Mouse (Mus musculus) liver, embryonic 16.5 days (tissue): Measurements from ENCODE around the gene Itm2c. TPM values are rescaled to one million over a fixed set of nuclear protein-coding genes. Genes with fewer than 3 reads are reported as not detected.
A peak's percentile ranks its signal among the peaks of the same experiment; 100 is the strongest.

Experiments
- ATAC-seq: fragments of 200-750 bp; cut with Nextera tagmentation; 2 replicates; pipeline ENCODE4 v1.8.0; 2017; ENCODE audit warnings: low read depth, mild to moderate bottlenecking, moderate number of reproducible peaks, moderate library complexity
- H3K27ac ChIP-seq: fragments of 300-500 bp; sonication (generic); 2 replicates; pipeline ENCODE4 v1.5.1; 2014; ENCODE audit warnings: mild to moderate bottlenecking, low read length
- H3K27me3 ChIP-seq: fragments of 300-500 bp; sonication (generic); 2 replicates; pipeline ENCODE4 v1.6.1; 2014; ENCODE audit warnings: low read depth, low read length, mixed read lengths; ENCODE audit not compliant: control insufficient read depth, insufficient read depth
- H3K36me3 ChIP-seq: fragments of 300-500 bp; sonication (generic); 2 replicates; pipeline ENCODE4 v1.6.1; 2014; ENCODE audit warnings: mild to moderate bottlenecking; ENCODE audit not compliant: control insufficient read depth, insufficient read depth
- H3K4me1 ChIP-seq: fragments of 300-500 bp; sonication (generic); 2 replicates; pipeline ENCODE4 v1.6.1; 2014; ENCODE audit warnings: low read depth, low read length, mixed read lengths; ENCODE audit not compliant: control insufficient read depth
- H3K4me2 ChIP-seq: fragments of 300-500 bp; sonication (generic); 2 replicates; pipeline ENCODE4 v1.6.1; 2014; ENCODE audit warnings: low read depth, low read length, mixed read lengths
- H3K4me3 ChIP-seq: fragments of 300-500 bp; sonication (generic); 2 replicates; pipeline ENCODE4 v1.5.1; 2014; ENCODE audit warnings: low read depth, mild to moderate bottlenecking, low read length
- H3K9ac ChIP-seq: fragments of 300-500 bp; sonication (generic); 2 replicates; pipeline ENCODE4 v1.6.1; 2014; ENCODE audit warnings: low read depth, low read length
- H3K9me3 ChIP-seq: fragments of 300-500 bp; sonication (generic); replicated peaks from 2 replicates; pipeline ENCODE4 v1.6.1; 2016; ENCODE audit warnings: low read length; ENCODE audit not compliant: control insufficient read depth
- WGBS: fragments of 180-500 bp; shearing (Covaris S2); extraction: QIAGEN DNeasy Blood & Tissue Kit; methylation state at CpG from one replicate; pipeline ENCODE4 v1.1.7; 2014; ENCODE audit not compliant: insufficient replicate concordance; 5-methylcytosine and 5-hydroxymethylcytosine counted together
- polyA plus RNA-seq: library from polyadenylated mRNA; unstranded; fragments of >200 nt; fragmentation: Nextera tagmentation; extraction: Ambion mirVana; gene quantifications from 2 replicates; pipeline ENCODE4 v1.2.1, GENCODE M21; 2015

Gene Itm2c
- polyA plus RNA-seq, 1 experiment from 2014 or later, result 54.7 TPM

DNA sequence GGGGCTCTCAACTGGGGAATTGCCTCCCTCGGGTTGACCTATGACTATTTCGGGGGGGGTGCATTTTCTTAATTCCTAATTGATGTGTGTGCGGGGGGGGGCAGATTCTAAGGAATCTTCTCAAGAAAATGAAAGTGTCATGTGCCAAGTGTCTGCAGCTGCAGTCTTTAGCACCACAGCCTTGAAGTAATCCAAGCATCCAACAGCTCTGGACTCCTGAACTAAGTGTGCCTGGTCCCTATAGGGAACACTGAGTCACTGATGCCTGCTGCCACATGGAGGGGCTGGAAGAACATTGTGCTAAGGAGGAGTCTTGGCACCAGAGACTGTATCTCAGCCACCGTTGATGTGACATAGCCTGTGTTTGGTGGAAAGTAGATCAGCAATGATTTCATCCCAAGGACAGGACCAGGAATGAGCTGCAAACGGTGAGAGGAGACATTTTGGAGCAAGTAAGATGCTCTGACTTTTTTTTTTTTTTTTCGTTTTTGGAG is 36.8 kb upstream of the Itm2c start:
- no peaks in the 10 kb centered on the region for H3K27me3 ChIP-seq
- H3K9ac ChIP-seq, result no peak overlapping the region
- H3K36me3 ChIP-seq, result no peaks in the 10 kb centered on the region
- H3K27ac ChIP-seq, result no peak overlapping the region
- no peak overlapping the region for H3K4me3 ChIP-seq
- no peaks in the 10 kb centered on the region; the same call in 1 of the 2 replicates for H3K9me3 ChIP-seq
- WGBS, result 60% methylated on average over 6 of the region's 6 CpGs
- no peaks in the 10 kb centered on the region for H3K4me1 ChIP-seq
- no peak overlapping the region for H3K4me2 ChIP-seq
- ATAC-seq, result no peak

DNA sequence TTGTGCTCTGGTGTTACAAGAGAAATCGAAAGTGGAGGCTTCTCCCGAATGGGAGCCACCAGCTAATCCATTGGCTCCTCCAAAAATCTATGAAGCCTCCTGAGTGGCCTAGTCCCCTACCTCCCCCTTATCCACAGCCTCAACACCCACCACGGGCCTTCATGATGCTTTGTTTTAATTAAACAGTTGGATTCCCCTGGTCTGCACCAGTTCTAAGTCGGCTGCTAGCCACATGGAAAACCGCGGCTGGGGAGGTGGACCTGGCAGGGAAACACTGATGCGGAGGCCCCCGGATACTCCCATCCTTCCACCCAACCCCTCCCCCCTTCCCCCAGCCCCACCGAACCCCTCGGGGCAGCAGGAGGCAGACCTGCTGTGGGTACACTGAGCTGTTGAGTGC is 29.7 kb upstream of the Itm2c start:
- WGBS, result 73% methylated on average over 10 of the region's 10 CpGs
- Histone ChIP-seq H3K4me3 (no peak overlapping the region), H3K9ac (no peak overlapping the region), H3K9me3 (peaks cover 2% of the 10 kb centered on the region; the same call in 1 of the 2 replicates), H3K27me3 (no peaks in the 10 kb centered on the region), H3K4me2 (no peak overlapping the region), H3K27ac (no peak overlapping the region), H3K36me3 (no peaks in the 10 kb centered on the region), H3K4me1 (no peaks in the 10 kb centered on the region)
- ATAC-seq, result peak; percentile 67; the same call in 1 of the 2 replicates

DNA sequence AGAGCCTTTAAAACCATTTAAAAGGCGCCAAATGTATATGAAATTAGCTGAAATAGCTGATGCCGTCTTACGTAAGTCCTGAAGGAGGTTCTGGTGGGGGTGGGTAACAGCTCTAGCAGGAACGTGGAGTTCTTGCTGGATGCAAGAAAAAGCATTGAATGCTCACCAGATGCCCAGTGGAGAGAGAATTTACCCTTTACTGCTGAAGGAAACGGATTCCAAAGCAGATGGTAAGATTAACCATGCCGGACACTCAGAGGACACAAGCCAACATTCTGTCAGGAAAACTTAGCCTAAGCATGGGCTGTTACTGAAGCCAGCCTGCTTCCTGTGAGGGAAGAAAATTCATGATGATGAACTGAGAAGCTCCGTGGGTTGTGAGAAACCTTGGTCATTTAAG is 24.1 kb upstream of the Itm2c start:
- Histone ChIP-seq H3K9me3 (no peaks in the 10 kb centered on the region; the same call in 1 of the 2 replicates), H3K27me3 (no peaks in the 10 kb centered on the region), H3K4me1 (no peaks in the 10 kb centered on the region), H3K9ac (no peak overlapping the region), H3K4me2 (no peak overlapping the region), H3K4me3 (no peak overlapping the region), H3K36me3 (no peaks in the 10 kb centered on the region), H3K27ac (no peak overlapping the region)
- ATAC-seq, result no peak
- 71% methylated on average over 7 of the region's 7 CpGs for WGBS

DNA sequence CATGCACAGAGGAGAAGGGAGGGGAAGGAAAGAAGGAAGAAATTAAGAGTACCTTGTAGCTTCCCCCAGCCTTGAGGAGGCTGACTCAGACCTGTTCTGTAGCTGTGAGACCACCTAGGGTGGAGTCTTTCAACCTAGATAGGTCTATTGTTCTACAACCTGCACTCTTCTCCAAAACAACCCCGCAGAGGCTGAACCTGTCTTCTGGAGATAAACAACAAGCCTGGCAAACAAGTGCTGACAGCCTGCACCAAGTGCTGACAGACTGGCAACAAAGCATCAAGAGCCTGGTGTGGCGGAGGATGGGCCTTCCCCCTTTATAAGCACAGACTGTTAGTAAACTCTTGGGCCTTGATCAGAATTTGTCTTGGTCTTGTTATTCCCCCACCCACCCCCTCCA is 23.5 kb upstream of the Itm2c start:
- Histone ChIP-seq H3K4me3 (no peak overlapping the region), H3K36me3 (no peaks in the 10 kb centered on the region), H3K27ac (no peak overlapping the region), H3K9ac (no peak overlapping the region), H3K9me3 (no peaks in the 10 kb centered on the region; the same call in 1 of the 2 replicates), H3K4me1 (no peaks in the 10 kb centered on the region), H3K27me3 (no peaks in the 10 kb centered on the region), H3K4me2 (no peak overlapping the region)
- no peak for ATAC-seq
- WGBS, result 61% methylated on average over 2 of the region's 2 CpGs

DNA sequence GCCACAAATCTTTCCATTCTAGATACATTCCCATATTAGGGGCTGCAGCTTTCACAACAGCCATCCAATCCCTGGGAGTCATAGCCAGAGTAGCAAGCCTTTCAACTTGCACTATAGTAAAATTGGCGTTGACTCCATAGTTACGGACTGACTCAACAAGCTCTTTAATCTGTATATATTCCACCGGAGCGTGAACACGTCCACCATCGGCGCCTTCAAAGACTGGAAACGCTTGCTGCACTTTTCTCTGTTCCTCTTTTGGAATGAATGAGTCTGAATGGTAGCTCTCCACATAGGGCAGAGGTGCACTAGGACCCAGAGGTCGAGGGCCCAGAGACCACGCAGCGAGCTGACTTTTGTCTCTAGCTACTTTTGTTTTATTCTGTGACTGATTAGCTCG is 12.1 kb upstream of the Itm2c start:
- H3K9me3 ChIP-seq, result no peaks in the 10 kb centered on the region; the same call in 1 of the 2 replicates
- no peak overlapping the region for H3K4me2 ChIP-seq
- H3K9ac ChIP-seq, result no peak overlapping the region
- no peaks in the 10 kb centered on the region for H3K36me3 ChIP-seq
- H3K27ac ChIP-seq, result no peak overlapping the region
- H3K4me3 ChIP-seq, result no peak overlapping the region
- H3K4me1 ChIP-seq, result no peaks in the 10 kb centered on the region
- no peaks in the 10 kb centered on the region for H3K27me3 ChIP-seq
- 74% methylated on average over 12 of the region's 12 CpGs for WGBS
- ATAC-seq, result no peak

DNA sequence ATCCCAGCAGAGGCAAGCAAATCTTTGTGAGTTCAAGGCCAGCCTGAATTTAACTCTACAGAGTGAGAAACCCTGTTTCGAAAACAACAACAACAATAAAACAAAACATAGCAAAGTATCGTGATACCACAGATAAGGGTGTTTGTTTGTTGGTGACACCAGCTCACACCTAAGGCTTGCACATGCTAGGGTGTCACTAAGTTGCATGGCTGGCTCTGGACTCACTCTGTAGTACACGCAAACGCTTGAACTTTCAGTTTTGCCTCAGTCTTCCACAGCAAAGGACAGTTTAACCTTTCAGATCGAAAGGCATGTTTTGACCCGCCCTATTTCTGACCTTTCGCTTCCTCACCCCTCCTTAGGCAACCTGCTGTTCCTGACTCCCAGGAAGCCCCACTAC is 6.9 kb upstream of the Itm2c start:
- Histone ChIP-seq H3K36me3 (no peaks in the 10 kb centered on the region), H3K27me3 (no peaks in the 10 kb centered on the region), H3K4me3 (no peak overlapping the region), H3K9me3 (no peaks in the 10 kb centered on the region; the same call in 1 of the 2 replicates), H3K4me2 (no peak overlapping the region), H3K4me1 (no peaks in the 10 kb centered on the region), H3K27ac (no peak overlapping the region), H3K9ac (no peak overlapping the region)
- WGBS, result 72% methylated on average over 7 of the region's 7 CpGs
- no peak for ATAC-seq

DNA sequence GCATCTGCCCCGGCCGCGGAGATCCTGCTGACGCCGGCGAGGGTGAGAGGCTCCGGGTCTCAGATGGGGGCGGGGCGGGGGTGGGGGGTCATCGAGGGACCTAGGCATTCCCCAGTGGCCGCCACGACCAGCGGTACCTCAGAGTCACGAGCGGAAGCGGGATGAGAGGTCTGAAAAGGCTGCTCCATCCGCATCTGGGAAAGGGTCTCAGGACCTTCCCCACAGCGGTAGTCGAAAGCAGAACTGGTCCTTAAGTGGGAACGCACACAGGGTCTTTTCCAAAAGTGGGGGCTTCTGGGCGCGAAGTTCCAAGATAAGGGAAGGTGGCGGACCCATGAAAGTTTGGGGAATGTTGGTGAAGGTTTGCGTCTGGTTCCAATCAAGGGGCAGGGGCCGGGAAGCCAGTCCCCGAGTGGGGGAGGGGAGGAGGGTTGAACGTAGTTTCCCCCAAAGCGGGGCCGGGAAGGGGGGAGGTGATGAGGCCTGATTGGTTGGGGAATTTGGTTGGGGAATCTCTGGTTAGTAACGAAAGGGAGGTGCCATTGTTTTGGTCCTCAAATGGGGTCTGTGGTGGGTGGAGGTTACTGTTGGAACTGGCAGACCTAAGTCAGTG is 773 bp downstream of the Itm2c start:
- Histone ChIP-seq H3K4me2 (peak overlapping the region; percentile 84), H3K36me3 (no peaks in the 10 kb centered on the region), H3K4me3 (peak overlapping the region; percentile 76), H3K27me3 (no peaks in the 10 kb centered on the region), H3K4me1 (peaks cover 30% of the 10 kb centered on the region), H3K27ac (peak overlapping the region; percentile 41), H3K9ac (peak overlapping the region; percentile 71), H3K9me3 (no peaks in the 10 kb centered on the region)
- 0 out of 2 replicates have a peak, but pooled peaks have one; percentile 5 for ATAC-seq
- 0% methylated on average over 30 of the region's 30 CpGs for WGBS

DNA sequence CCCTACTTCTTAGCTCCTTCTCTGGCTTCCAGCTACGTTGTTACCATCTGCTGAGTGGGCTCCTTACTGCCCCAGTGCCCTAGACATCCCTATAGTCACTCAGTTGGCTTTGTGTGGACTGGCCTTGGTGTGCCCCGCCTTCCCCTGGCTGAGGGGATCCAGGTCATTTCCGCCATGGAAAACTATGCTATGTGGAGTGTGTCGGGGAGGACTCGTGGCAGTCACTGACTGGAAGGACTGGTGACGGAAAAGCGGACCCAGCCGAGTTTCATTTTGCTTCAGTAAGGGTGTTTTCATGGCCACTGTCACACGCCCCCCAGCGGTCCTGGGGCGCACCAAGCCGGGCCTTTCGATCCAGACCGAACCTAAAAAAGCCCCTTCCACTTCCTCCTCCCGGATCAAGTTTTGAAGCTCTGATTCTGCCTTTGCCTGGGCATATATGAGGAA is 1.3 kb downstream of the Itm2c start:
- H3K4me2 ChIP-seq, result peak overlapping the region; percentile 84
- H3K9me3 ChIP-seq, result no peaks in the 10 kb centered on the region
- ATAC-seq, result peak; percentile 59
- H3K9ac ChIP-seq, result peak overlapping the region; percentile 71
- H3K4me3 ChIP-seq, result peak overlapping the region; percentile 76
- 6% methylated on average over 15 of the region's 15 CpGs for WGBS
- no peaks in the 10 kb centered on the region for H3K27me3 ChIP-seq
- no peaks in the 10 kb centered on the region for H3K36me3 ChIP-seq
- peaks cover 35% of the 10 kb centered on the region for H3K4me1 ChIP-seq
- peak overlapping the region; percentile 41 for H3K27ac ChIP-seq

DNA sequence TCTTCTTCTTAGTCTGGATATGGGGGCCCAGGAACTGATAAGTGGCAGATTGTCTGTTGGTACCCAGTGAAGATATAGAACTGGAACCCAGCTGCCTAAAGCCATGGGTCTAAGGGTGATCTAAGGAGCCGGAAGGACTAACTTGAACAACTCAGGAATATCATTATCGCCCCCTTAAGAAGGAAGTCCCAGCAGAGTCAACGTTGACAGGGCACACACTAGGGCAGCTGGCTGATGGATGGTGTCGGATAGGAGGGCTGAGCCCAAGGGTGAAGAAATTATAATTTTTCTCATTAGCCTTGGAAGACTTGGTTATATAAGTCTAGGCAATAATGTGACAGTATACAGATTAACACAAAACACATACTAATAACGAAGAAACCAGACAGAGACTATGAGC is 2.0 kb downstream of the Itm2c start:
- peaks cover 38% of the 10 kb centered on the region for H3K4me1 ChIP-seq
- H3K4me3 ChIP-seq, result no peak overlapping the region
- H3K4me2 ChIP-seq, result peak overlapping the region; percentile 84
- H3K27me3 ChIP-seq, result no peaks in the 10 kb centered on the region
- H3K9me3 ChIP-seq, result no peaks in the 10 kb centered on the region
- no peaks in the 10 kb centered on the region for H3K36me3 ChIP-seq
- no peak for ATAC-seq
- H3K27ac ChIP-seq, result 0 out of 2 replicates have a peak overlapping the region, but pooled peaks have one; percentile 3
- 65% methylated on average over 5 of the region's 5 CpGs for WGBS
- H3K9ac ChIP-seq, result no peak overlapping the region
